Mouse (Mus musculus): ENCODE data around the gene Pbdc1.
"Not testable (repeated sequence)": the region's sequence is repeated elsewhere in the genome, so short reads cannot be mapped to it uniquely, and the experiment has no call there.

Pbdc1 gene

DNA sequence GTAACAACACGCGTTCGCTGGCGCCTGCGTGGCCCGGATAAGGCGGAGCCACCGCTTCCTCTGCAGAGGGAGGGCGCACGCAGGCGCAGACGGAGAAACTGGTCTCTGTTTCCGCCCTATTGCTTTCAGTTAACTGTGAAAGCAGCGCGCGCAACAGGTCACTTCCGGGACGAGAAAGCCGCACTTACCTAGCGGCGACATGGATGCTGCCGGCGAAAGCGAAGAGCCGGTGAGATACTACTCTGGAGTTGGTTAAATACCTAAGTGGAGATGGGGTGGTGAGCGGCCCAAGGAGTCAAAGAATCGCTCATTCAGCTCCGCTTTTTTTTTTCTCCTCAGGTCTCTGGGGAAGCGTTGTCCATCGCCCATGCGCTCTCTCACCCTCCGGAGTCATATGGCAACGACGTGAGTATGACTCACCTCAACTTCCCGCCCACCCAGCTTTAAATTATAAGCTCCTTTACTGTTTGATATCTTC is at the start of gene Pbdc1:
TSS of gene Pbdc1 (plus strand) at position 142 of the 478 bp plus-strand sequence.
- DNase-seq (ENCODE audit: low spot score), result peak; percentile 89

DNA sequence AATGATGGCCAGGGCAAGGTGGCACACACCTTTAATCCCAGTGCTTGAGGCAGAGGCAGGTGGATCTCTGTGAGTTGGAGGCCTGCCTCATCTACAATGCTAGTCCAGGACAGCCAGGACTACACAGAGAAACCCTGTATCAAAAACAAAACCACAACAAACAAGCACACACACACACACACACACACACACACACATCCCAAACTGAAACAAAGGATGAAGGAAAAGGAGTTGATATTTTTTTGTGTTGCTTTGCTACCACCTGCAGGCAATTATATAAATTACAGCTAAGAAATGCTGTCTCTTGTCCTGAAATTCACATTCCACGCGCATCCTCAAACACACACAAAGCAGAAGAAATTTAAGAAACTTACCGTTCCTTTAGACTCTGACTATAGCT is 41.9 kb upstream of the Pbdc1 start:
- no peak for DNase-seq (ENCODE audit: low spot score)

DNA sequence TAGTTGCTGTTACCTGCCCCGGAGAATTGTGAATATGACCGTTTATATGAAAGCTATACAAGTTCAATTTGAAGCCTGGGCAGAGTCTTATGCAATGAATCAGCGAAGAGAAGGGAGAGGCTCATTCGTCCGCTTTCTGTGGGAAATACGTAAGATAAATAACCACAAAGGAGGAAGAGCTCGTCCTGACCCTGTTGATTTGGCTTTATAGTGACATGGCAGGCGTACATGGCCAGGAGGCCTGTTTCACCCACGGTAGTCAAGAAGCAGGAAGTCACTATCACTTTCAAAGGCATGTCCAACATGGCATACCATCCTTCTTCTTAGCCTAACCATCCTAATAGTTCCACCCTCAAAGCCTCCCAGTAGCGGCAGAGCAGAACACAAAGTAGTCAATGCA is 15.3 kb upstream of the Pbdc1 start:
- no peak for DNase-seq (ENCODE audit: low spot score)

DNA sequence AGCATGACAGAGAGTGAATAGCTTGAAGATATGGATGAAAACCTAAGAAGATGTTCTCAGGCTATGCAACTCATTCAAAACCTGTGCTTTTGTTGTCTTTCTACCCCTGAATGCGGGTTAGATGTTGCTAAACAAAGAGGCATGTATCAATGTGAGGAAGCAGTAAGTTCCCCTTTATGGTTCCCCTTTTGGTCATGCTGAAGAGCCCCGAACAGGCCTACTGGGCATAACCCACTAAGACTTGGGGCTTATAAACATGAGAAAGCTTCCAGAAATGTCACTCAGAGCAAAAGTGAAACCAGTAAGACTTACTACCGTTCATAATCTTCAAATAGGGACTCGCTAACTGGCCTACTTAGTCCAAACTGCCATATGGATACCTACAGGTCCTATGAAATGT is 14.8 kb upstream of the Pbdc1 start:
- DNase-seq (ENCODE audit: low spot score), result no peak

DNA sequence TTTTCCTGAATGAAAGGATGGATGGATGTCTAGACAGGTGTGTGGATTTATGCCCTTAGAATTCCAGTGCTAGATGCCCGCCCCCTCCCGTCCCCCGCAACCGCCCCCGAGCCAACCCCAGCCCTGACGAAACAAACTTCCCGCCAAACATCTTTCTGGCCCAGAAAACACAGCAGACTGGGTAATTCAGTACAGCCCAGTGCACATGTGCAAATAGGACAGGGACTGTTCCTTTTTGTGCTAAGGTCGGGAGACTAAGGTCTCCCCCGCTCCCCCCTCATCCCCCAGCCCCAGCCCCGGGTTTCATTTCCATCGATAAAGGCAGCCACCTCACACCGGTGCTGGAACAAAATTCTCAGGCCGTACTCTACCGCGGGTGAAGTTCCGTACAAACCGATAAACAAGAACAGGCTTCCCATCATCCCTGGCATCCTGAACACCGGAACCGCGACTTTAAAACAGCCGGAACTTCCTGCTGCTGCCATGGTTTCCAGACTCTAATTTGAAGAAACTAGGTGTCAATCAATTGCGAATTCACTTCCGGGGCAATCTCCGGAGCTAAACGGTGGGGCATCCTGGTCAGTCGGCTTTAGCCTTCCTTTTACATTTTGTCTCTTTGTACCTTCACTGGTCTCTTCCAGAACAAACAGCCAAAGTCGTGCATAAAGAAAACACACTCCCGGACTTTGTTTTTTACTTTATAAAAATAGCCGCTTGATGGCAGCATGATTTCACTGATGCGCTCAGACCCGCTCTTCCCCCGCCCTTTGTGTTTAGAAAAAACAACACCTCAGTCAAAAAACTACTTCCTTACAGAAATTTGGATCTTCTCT is 9.7 kb upstream of the Pbdc1 start:
- peak; percentile 71 for DNase-seq (ENCODE audit: low spot score)

DNA sequence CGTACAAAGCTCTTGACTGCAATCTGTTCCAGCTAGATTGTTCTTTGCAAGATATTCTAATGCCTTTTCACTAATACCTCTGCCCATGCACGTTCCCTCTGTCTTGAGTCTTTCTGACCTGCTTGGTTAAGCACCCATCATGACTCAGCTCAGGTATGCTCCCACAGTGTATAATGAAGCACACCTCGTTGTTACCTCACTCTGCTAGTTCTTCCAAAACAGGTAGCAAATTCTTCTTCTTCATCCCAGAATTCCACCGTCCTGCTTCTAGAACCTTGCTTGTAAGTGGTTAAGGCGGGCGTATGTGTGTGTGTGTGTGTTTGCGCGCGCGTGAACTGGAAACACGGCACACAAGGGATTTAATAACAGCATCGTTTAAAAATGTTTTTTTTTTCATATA is 405 bp upstream of the Pbdc1 start:
- no peak for DNase-seq (ENCODE audit: low spot score)

- no peak for DNase-seq (ENCODE audit: low spot score)
These were observed 540 bp downstream of the Pbdc1 start for GRCm38 (mm10) chrX:105080096-105080495.

DNA sequence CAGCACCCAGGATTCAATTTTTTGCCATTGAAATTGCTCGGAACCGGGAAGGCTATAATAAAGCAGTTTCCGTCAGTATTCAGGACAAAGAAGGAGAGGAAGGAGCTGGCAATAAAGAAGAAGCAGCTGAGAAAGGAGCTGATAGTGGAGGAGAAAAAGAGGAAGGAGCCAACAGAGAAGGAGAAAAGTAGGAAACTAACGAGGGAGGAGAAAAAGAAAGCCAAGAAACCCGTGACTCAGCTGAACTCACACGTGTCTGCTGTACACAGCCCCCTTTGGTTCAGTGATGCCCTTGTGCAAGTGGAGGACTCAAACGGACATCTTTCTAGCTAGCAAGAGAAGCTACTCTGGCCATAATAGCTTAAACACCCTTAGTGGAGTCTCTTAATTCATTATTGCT is 3.5 kb downstream of the Pbdc1 start:
- not testable (repeated sequence) for DNase-seq (ENCODE audit: low spot score)

GRCm38 (mm10) chrX:105104175-105104574 is 24.6 kb downstream of the Pbdc1 start:
- no peak for DNase-seq (ENCODE audit: low spot score)

GRCm38 (mm10) chrX:105114994-105115393 is 35.4 kb downstream of the Pbdc1 start:
- DNase-seq (ENCODE audit: low spot score), result no peak

- DNase-seq (ENCODE audit: low spot score), result peak; percentile 69
These were observed 41.0 kb downstream of the Pbdc1 start, which contains the start of gene Magee1 for GRCm38 (mm10) chrX:105120275-105121226. TSS of gene Magee1 (plus strand) at chrX:105120378.

DNA sequence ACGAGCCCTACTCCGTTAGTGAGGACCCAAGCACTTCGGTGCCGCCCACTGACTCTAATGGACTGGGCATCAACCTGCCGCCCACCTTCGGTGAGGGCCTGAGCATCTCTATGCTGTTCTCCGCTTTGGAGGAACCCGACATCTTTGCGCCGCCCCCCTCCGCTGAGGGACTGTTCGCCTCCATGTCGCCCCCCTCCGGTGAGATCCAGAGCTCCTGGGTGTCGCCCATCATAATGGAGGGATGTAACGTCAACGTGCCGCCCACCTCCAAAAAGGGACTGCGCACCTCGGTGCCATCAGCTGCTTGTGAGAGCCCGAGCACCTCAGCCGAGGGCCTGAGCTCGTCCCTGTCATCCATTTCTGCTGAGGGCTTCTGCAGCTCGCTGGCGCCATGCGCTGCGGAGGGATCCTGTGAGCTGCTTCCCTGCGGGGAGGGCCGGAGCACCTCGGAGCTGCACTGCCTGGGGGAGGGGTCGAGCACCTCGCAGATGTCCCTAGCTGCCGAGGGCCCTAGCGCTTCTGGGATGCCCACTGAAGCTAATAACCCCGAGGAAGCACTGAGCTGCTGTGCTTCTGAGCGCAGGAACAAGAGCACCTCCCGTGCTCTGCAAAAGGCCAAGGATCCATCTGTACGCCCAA is 41.8 kb downstream of the Pbdc1 start:
- DNase-seq (ENCODE audit: low spot score), result peak; percentile 64

- no peak for DNase-seq (ENCODE audit: low spot score)
These were observed 45.3 kb downstream of the Pbdc1 start for GRCm38 (mm10) chrX:105124903-105125302.

DNA sequence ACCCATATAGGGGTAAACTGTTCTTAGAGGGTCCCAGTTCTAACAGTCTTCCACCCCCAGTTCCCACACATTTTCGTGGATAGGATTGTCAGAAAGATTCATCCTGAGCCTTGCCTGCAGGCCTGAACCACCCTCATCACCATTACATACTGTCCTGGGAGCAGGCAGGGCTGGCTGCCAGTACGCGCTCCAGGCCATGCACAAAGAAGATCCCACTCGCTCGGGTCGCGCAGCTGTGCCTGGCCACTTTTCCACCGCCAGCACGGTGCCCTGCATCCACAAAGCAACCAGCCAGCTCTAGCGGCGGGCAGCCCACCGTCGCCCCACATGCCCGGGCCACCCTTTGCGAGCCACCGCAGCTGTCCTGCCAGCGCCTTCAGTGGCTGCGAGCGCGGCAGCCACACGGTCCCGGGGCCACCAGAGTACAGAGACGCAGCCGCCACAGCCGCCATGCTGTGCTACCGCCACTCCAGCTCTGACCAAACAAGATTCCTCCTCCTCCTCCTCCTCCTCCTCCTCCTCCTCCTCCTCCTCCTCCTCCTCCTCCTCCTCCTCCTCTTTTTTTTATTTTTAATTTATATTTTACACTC is 72.4 kb downstream of the Pbdc1 start:
- DNase-seq (ENCODE audit: low spot score), result no peak

GRCm38 (mm10) chrX:105165007-105165406 is 85.5 kb downstream of the Pbdc1 start:
- DNase-seq (ENCODE audit: low spot score), result not testable (repeated sequence)

Data from urinary bladder, postnatal 14 days (tissue).